Mouse (Mus musculus): ENCODE measurements around the gene Gm16253. TPM values are rescaled to one million over a fixed set of nuclear protein-coding genes. Genes with fewer than 3 reads are reported as not detected.

Gene Gm16253
- polyA plus RNA-seq, 1 experiment from 2014 or later = 0.93 TPM

Other genes starting within 250 kb of the Gm16253 start
- gene BC107364, start 124.7 kb upstream of the Gm16253 start, polyA plus RNA-seq (2016; fragmentation: Nextera tagmentation; extraction: Ambion mirVana) = 0.25 TPM in 1 of 2 replicates, not detected in the other
- 0.89 and 2.2 TPM in 2 replicates for gene Hfe2, start 51.8 kb upstream of the Gm16253 start, polyA plus RNA-seq (2016; fragmentation: Nextera tagmentation; extraction: Ambion mirVana)
- gene Txnip, start 19.0 kb upstream of the Gm16253 start, polyA plus RNA-seq (2016; fragmentation: Nextera tagmentation; extraction: Ambion mirVana) = 36.3 and 38.1 TPM in 2 replicates
- gene Polr3gl, start 17.2 kb downstream of the Gm16253 start, polyA plus RNA-seq (2016; fragmentation: Nextera tagmentation; extraction: Ambion mirVana) = 25.3 and 29.4 TPM in 2 replicates
- 0.92 and 1.5 TPM in 2 replicates for gene Ankrd34a, start 19.7 kb downstream of the Gm16253 start, polyA plus RNA-seq (2016; fragmentation: Nextera tagmentation; extraction: Ambion mirVana)
- gene Lix1l, start 24.2 kb downstream of the Gm16253 start, polyA plus RNA-seq (2016; fragmentation: Nextera tagmentation; extraction: Ambion mirVana) = 5.4 and 5.5 TPM in 2 replicates
- gene Rbm8a, start 52.9 kb downstream of the Gm16253 start, polyA plus RNA-seq (2016; fragmentation: Nextera tagmentation; extraction: Ambion mirVana) = 185 and 210 TPM in 2 replicates
- 39.3 and 41.8 TPM in 2 replicates for gene Pex11b, start 58.4 kb downstream of the Gm16253 start, polyA plus RNA-seq (2016; fragmentation: Nextera tagmentation; extraction: Ambion mirVana)
- gene Gm42957, start 58.5 kb downstream of the Gm16253 start, polyA plus RNA-seq (2016; fragmentation: Nextera tagmentation; extraction: Ambion mirVana) = 0.06 and 0.13 TPM in 2 replicates
- 0.31 and 0.35 TPM in 2 replicates for gene Itga10, start 68.6 kb downstream of the Gm16253 start, polyA plus RNA-seq (2016; fragmentation: Nextera tagmentation; extraction: Ambion mirVana)
- 0.10 and 0.16 TPM in 2 replicates for gene Ankrd35, start 93.1 kb downstream of the Gm16253 start, polyA plus RNA-seq (2016; fragmentation: Nextera tagmentation; extraction: Ambion mirVana)
- 46.2 and 48.3 TPM in 2 replicates for gene Pias3, start 119.4 kb downstream of the Gm16253 start, polyA plus RNA-seq (2016; fragmentation: Nextera tagmentation; extraction: Ambion mirVana)
- gene Nudt17, start 131.6 kb downstream of the Gm16253 start, polyA plus RNA-seq (2016; fragmentation: Nextera tagmentation; extraction: Ambion mirVana) = 17.1 and 19.4 TPM in 2 replicates
- 44.4 and 45.3 TPM in 2 replicates for gene Polr3c, start 150.6 kb downstream of the Gm16253 start, polyA plus RNA-seq (2016; fragmentation: Nextera tagmentation; extraction: Ambion mirVana)
- gene Rnf115, start 150.7 kb downstream of the Gm16253 start, polyA plus RNA-seq (2016; fragmentation: Nextera tagmentation; extraction: Ambion mirVana) = 63.8 and 64.2 TPM in 2 replicates